Mouse (Mus musculus) frontal cortex, postnatal 25 days (tissue): Measurements from ENCODE around the gene Tmem175.
"Not testable (repeated sequence)": the region's sequence is repeated elsewhere in the genome, so short reads cannot be mapped to it uniquely, and the experiment has no call there.

Source experiments
- DNase-seq, 2 experiments: peaks; one replicate each; pipeline ENCODE4 v3.0.0; 2022; ENCODE audit warnings: low spot score in 2 of 2

Gene Tmem175

DNA sequence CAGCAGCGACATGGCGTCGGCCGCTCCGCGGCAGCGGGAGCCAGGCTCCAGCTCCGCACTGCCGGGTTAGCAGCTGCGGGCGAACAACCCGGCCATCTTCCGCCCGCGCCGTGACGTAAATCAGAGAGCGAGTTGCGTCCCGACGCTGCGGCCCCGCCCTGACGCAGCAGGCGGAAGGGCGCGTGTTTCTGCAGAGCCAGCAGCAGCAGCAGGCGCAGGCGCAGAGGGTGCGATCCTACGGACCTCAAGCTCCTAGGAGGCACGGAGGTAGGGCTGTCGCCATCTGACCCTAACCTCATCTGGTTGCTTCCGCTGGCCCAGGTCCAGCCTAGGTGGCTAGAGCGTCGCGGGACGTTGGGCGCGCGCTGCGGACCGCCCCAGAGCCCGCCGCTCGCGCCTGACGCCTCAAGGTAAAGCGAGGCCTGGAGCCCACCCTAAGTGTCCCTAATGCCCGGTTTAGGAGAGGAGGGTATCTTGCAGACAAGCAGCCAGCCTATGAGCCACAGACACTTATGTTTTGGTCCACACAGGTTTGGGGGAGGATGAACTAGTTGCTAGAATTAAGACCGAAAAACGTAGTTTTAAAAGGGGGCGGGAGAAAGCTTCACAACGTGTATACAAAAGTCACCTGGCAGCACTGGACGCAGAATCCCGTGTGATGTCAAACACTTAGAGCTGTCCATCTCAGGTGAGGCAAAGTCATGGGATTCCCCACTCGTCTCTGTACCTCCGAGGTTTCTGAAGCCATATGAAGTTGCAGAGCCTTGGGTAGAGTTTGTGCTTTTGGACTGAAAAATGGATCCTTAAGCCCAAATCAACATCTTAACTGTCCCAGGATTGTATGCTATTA is at the start of gene Tmem175, which contains the start of gene Gak:
TSS of gene Tmem175 (plus strand) at position 137 of the 850 bp plus-strand sequence.
TSS of gene Gak (minus strand) at position 122 of the 850 bp plus-strand sequence.
- peak; percentile 75 to 90 for DNase-seq

DNA sequence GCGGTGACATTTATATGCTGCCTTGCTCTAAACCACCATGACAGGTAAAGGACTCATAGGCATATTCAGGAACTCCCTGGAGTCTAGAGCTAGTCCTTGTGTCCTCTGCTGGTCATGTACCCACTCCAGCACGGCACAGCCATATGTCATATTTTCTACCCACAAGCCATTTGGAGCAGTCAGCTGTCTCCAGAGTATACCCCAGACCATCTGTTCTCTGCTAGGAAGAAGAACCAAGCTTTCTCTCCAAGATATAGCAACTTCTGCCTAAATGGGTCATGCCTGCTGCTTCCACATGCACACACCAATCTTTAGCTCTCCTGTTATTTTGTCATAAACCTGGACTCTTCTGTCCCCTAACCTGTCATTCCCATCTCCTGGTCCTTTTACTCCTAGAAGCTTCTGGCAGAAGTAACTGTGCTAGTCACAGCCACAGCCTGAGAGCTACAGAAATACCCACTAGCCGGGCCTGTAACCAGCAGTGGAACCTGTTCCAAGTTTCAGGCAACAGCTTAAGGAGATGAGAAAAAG is 48.1 kb upstream of the Tmem175 start:
- DNase-seq, result peak in 1 of 2 experiments; percentile 22

DNA sequence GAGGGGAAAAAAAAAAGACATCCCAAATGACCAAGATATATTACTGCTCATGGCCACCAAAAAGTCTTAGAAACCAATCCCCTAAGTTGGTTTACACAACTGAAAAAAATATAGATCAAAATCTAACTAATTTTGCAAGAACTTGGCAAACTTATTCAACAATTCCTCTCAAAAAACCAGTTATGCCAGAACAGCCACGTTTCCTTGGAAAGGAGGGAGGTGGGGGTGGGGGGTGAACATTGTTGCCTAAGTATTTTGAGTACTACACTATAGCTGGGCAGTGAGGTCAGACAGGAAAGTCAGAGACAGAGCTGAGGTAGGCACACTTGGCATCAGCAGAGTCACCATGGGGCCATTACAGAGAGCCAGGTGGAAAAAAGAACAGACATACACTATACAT is 29.6 kb upstream of the Tmem175 start:
- DNase-seq, result no peak

DNA sequence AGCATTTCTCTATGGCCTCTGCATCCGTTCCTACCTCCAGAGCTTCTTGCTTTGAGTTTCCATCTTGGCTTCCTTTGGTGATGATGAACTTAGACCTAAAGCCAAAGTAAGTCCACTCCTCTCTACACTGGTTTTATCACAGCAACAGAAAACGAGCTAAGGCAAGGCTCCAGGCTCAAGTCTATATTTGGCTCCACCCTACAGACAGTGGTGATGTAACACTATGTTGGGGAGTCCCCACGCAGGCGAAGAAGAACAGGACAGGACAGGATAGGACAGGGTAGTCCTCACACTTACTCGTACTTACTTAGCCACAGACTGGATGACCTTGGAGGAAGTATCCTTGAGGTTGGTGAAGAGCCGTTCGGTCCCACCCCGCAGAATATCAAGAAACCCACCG is 27.0 kb upstream of the Tmem175 start:
- no peak for DNase-seq

DNA sequence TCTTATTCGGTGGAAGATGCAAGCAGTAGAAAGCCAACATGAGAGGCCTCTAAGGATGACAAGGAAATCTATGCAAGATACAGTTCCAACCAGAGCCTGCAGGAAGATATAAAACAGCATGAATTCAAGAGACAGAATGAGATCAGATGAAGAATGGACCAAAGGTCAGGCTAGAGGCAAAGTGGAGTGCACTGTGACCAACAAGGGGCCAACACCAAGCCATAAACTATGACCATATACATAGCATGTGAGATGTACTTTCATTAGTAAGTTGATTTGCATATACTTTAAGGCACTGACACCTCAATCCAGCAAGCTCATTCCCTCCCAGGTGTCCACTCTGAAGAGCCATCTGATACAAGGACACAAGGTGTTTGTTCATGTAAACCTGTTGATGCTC is 19.1 kb upstream of the Tmem175 start:
- DNase-seq, result no peak

DNA sequence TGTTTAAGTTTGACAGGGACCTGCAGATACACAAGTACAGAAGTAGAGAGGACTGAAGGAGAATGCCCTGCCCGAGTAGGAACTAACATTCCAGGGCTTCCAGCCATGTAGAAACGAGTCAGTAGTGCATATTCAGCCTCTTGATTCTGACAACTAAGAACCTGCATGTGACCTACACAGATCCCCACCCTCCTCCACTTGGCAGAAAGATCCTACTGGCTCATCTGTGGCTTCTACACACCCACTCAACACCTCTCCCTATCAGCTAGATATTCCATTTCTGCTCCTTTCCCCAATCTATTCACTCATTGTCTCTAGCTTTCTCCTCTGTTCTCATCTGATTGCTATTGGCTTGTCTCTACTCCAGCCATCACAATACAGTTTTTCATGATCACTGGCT is 7.7 kb upstream of the Tmem175 start:
- no peak for DNase-seq

DNA sequence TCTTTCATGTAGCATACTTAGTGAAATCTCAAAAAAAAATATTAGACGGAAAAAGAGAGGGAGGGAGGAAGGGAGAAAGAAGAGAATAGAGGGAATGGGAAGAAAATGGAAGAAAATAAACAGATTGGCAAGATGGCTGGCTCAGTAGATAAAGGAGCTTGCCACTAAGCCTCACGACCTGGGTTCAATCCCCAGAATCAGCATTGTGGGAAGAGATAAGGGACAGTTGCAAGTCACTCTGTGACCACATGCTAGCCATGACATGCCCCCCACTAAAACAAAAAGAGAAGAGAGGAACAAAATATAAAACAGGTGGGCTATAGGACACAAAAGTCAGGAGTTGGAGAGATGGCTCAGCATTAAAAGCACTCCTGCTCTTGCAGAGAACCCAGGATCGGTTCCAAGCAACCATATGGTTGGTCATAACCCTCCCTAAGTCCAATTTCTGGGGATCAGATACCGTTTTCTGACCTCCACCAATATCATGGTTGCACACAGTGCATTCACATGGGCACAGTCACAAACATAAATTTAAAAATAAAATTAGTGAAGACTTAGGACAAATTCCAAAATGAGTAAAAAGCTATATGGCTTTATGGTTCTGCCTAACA is 3.4 kb upstream of the Tmem175 start:
- DNase-seq, result no peak

DNA sequence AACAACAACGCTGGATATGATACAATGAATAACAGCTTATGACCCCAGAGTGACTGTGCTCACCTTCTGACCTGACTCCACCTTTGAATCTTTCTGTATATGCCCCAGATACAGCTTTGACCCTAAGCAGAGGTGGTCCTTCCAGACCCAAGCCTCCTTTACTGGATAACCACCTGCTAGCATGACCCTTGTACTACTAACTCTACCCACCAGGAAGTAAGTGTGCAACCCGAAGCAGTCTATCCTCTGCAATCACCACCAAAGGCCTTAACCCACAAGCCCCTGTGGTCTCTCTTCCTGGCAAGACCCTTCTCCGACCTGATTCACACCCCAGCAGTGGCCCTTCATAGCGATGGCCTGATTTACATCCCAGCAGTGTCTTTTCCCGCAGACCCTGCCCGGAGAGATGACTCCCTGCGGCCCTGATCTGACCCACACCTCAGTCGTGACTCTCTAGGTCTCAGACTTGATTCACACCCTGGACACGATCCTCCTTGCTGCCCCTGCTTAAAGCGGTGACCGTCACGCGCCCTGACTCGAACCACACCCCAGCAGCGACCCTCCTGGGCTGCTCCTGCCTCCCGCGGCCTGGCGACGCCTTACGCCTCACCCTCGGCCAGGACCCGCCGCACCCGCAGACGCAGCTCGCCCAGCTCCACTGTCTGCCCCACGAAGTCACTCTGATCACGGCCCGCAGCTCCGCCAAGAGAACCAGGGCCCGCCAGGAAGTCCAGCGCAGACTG is 508 bp upstream of the Tmem175 start:
- no peak for DNase-seq

DNA sequence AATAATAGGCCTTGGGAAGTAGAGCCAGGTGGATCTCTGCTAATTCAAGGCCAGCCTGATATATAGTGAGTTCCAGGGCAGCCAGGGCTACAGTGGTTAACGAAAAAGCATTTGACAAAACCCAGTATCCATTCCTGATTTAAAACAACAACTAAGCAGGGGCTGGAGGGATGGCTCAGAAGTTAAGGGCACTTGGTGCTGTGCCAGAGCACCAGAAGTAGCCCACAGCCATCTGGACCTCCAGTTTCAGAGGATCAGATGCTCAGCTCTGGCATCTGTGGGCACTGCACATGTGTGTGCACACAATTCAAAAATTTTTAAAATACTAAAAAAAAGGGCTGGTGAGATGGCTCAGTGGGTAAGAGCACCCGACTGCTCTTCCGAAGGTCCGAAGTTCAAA is 4.1 kb downstream of the Tmem175 start:
- DNase-seq, result no peak

DNA sequence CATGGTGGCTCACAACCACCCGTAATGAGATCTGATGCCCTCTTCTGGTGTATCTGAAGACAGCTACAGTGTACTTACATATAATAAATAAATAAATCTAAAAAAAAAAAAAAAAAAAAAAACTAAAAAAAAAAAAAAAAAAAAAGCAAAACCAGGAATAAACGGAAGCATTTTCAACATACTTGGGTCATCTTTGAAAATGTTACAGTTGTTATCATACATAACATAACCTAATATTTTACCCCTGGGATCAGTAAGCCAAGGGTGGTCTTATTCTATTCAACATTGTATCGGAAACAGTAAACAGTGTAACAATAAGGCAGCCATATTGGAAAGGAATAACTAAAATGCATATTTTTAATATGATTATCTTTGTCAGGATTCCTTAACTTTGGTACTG is 4.5 kb downstream of the Tmem175 start:
- DNase-seq, result not testable (repeated sequence)

DNA sequence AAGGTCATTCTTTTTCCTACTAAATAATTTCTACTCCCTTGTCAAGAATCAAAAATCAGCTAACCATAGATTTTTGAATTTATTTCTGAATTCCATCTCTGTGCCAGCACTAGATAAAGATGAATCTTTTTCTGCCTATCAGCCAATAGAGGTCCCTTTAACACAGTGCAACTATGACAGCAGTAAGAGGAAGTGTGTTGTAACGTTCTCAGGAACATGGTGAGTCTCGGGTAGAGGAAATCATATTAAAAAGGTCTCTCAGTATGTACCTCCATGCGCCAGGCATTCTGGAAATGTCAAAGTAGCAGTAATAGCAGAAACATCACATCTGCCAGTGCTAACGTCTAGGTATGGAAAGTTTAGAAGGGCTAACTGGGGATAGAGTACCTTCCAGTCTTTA is 6.6 kb downstream of the Tmem175 start:
- DNase-seq, result no peak

DNA sequence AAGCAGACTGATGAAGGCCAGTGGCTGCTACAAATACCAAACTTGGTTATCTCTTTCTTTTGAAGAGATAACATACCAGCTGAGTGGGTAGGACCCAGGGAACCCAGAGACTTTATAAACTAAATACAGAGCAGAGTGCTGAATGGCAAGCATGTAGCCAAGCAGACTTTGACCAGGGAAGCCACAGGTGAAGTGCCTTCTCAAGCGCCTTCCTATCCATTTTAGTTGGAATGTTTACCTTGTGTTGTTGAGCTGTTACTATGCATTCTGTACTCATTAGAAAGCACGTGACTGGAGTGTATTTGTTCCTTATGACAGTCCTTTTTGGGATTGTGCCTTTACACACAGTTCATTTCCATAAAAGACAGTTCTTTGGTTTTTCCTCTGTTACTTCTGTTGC is 14.1 kb downstream of the Tmem175 start:
- DNase-seq, result no peak

DNA sequence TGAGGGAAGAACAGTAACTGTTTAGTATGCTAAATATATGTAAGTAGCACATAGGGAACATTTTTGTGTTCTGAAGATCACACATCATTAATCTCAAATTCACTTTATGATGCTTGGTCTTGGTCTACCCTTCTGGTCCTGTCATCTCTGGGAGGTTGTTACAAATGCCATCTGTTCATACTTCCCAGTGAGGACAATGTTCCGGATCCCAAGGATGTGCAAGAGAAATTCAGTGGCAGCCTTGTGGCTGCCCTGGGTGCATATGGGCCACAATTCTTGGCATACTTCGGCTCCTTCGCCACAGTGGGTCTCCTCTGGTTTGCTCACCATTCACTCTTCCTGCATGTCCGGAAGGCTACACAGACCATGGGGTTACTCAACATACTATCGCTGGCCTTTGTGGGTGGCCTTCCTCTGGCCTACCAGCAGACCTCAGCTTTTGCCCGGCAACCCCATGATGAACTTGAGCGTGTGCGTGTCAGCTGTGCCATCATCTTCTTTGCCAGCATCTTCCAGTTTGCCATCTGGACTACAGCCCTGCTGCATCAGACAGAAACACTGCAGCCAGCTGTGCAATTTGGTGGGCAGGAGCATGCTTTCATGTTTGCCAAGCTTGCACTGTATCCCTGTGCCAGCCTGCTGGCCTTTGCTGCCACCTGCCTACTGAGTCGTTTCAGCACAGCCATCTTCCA is 16.2 kb downstream of the Tmem175 start:
- no peak for DNase-seq

DNA sequence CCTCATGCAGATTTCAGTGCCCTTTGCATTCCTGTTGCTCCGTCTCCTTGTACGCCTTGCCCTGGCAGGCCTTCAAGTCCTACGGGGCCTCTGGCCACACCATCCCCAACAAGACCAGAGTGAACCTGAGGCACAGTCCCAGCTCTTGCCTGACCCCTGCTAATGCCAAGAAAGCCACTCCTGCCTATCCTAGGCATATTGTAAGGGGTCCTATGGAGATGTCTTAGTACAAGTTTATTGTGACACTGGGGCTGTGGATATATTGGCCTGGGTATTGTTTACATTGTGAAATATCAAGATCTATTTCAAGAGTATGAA is 16.7 kb downstream of the Tmem175 start:
- DNase-seq, result no peak

DNA sequence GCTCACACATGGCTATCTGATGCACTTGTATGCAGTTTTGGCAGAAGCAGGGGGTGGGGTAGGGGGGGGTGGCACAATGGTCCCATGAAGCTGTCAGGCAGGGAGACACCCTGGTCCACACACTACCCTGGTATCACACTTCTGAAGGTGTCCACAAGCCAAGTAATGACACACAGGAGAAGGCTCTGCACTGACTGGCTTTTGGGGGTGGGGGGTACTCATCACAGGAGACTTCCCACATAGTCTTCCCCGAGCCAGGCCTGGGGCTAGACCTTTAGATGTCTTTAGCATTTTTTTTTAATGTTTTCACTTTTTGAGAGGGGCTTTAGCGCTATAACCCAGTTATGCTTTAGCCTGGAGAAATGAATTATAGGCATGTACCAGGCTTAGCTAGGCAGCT is 17.7 kb downstream of the Tmem175 start:
- no peak for DNase-seq

DNA sequence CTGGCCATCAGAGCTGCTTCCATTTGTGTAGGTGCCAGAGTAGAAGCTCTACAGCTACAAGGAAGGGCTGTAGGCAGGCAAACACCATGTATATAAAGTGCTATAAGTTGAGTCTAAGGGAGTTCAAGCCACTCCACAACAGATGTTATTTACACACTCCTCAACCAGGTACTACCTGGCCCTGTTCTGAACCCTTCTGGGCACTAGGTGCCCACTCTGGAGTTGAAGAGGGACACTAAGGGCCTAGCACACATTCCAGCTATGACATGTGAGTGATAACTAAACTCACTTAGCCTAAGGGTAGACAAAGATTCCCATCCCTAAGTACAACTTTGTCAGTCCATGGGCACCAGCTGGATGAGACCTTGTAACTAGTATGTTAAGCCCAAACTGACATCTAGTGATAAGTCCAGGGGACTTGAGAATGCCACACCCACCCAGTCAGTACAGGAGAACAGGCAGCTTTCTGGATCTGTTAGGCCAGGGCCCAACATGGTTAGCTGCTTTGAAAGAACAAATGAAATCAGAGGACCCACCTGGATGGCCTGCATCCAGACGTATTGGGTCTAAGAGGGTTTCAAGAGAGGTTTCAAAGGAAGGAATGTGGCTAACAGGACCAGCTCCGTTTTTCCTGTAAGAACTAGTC is 18.4 kb downstream of the Tmem175 start:
- no peak for DNase-seq

DNA sequence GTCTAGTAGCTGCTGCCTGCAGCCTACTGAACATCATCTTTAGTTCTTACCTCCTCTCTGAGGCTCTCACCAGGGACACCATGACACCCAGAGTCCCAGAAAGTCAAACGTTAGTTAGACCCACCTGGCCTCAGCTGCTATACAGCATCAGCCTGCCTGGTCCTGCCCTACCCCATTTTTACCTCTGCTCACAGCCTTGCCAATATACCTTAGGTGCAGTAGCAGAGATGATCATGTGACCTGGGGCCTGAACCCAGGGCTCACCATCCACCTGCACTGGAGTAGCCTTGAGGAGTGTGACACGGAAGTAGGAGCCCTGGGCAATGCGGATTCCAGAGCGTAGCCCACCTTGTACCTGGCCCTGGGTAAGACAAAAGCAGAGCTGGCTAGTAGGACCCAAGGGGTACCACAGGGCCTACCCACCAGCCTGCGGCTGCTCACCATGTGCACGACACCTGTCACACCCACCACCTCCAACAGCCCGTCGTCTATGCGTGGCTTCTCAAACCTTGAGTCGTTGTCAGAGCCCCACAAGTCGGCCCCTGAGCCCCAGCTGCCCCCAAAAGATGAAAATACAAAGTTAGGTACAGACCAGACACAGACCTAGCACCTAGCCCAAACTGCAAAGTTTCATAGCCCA is 19.5 kb downstream of the Tmem175 start:
- DNase-seq, result peak in 1 of 2 experiments; percentile 2

DNA sequence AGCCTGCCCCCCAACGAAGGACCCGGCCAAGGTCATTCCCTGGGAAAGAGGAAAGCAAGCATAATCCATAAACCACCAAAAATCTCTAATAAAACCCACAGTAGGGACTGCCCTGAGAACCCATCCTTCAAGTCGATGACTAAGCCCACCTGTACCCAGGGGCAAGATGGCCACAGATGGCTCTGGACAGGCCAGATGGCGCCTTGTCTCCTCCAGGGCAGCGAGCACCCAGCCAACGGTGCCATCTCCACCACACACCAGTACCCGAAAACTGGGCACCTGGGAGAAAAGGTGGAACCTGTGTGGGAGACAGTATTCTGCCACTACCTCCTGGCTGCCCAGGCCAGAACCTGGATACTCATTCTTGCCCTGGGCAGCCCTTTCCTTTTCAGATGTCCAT is 20.8 kb downstream of the Tmem175 start:
- DNase-seq, result no peak

DNA sequence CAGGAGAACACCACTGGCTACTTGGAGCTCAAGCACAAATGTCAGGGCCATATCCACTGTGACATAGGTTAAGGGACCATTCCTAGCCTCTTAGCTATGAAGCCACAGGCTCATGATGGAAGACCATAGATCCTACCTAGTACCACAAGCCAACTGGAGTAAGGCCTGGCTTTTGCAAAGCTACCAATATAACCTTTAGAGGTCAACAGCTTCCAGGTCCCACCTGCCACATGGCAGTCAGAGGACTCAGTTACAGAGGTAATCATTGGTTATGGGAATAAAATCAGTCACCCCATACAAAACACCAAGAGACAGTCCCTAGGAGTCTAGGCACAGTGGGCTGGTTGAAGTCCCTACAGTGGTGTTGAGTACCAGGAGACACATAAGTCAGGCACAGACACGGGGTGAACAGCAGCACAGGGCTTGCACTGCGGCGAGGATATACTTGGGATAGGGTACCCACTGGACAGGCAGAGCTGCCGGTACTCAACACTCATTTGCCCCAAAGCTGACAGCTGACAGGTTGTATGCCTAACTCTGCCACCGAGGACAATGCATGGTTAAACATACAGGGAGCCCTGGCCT is 21.7 kb downstream of the Tmem175 start:
- no peak for DNase-seq

DNA sequence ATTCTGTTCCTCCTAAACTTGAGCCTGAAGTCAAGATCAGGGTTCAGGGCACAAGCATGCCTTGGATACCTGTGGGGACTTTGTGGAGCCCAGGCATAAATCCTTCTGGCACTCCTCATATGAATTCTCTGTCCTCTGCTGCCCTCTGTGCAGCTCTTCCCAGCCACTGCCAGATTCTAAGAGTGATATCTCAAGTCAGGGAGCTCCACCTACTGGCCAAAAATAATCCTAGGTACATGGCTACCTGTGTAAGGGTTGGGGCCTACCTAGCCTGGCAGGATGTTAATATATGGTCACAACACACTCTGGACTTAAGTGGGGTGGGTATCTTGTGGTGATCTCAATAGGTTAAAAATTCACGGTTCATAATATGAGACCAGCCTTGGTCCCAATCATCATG is 22.3 kb downstream of the Tmem175 start:
- peak in 1 of 2 experiments; percentile 14 for DNase-seq
